Mouse (Mus musculus) adrenal gland, postnatal 25 days (tissue): Measurements from ENCODE around the gene Wfdc10. TPM values are rescaled to one million over a fixed set of nuclear protein-coding genes. Genes with fewer than 3 reads are reported as not detected.

Source experiments
- DNase-seq: peaks from one replicate; pipeline ENCODE4 v3.0.0; 2021; ENCODE audit warnings: mixed read lengths
- long read RNA-seq: library from polyadenylated mRNA; stranded (forward); transcript quantifications from one replicate; pipeline ENCODE4 v2.0.0, GENCODE M21; 2021
- total RNA-seq: library from RNA; stranded (reverse); gene quantifications from 2 replicates; pipeline ENCODE4 v1.2.3, GENCODE M21; 2021

The Wfdc10 gene
- total RNA-seq = not detected in 2 replicates
- long read RNA-seq = 0 reads

- DNase-seq = peak; percentile 44
These were observed at the start of gene Wfdc10 for GRCm38 (mm10) chr2:164655858-164656257. Gene Wfdc10 (plus strand): TSS chr2:164656046.

GRCm38 (mm10) chr2:164608781-164609180 lies 47.1 kb upstream of the Wfdc10 start:
- DNase-seq = peak; percentile 46

- peak; percentile 50 for DNase-seq
These were observed 42.4 kb upstream of the Wfdc10 start, which contains the start of the genes Wfdc6b and Wfdc8 for GRCm38 (mm10) chr2:164613471-164613870. Gene Wfdc6b (plus strand): TSS chr2:164613522. Gene Wfdc8 (minus strand): TSS chr2:164613626.

- DNase-seq = no peak
These were observed 40.5 kb upstream of the Wfdc10 start for GRCm38 (mm10) chr2:164615386-164615785.

GRCm38 (mm10) chr2:164619050-164619449 lies 36.8 kb upstream of the Wfdc10 start:
- DNase-seq = no peak

- no peak for DNase-seq
These were observed 34.1 kb upstream of the Wfdc10 start for GRCm38 (mm10) chr2:164621775-164622174.

GRCm38 (mm10) chr2:164635266-164635665 lies 20.6 kb upstream of the Wfdc10 start:
- no peak for DNase-seq

- no peak for DNase-seq
These were observed 17.1 kb upstream of the Wfdc10 start, which contains the start of gene Wfdc16 for GRCm38 (mm10) chr2:164638696-164639095. Gene Wfdc16 (minus strand): TSS chr2:164638796.

GRCm38 (mm10) chr2:164641129-164641528 lies 14.7 kb upstream of the Wfdc10 start:
- DNase-seq = no peak

- DNase-seq = peak; percentile 13
These were observed 13.8 kb upstream of the Wfdc10 start for GRCm38 (mm10) chr2:164641881-164642673.

- no peak for DNase-seq
These were observed 637 bp downstream of the Wfdc10 start, which contains the start of gene Wfdc9 for GRCm38 (mm10) chr2:164656483-164656882. Gene Wfdc9 (minus strand): TSS chr2:164656583.

GRCm38 (mm10) chr2:164664851-164665250 lies 9.0 kb downstream of the Wfdc10 start:
- DNase-seq = no peak

- no peak for DNase-seq
These were observed 14.4 kb downstream of the Wfdc10 start for GRCm38 (mm10) chr2:164670261-164670660.

- no peak for DNase-seq
These were observed 15.1 kb downstream of the Wfdc10 start for GRCm38 (mm10) chr2:164670938-164671337.

GRCm38 (mm10) chr2:164673987-164674386 lies 18.1 kb downstream of the Wfdc10 start, which contains the start of gene Wfdc11:
Gene Wfdc11 (minus strand): TSS chr2:164674087.
- no peak for DNase-seq

- no peak for DNase-seq
These were observed 20.3 kb downstream of the Wfdc10 start for GRCm38 (mm10) chr2:164676103-164676502.

- DNase-seq = no peak
These were observed 21.3 kb downstream of the Wfdc10 start for GRCm38 (mm10) chr2:164676916-164677685.

- peak; percentile 64 for DNase-seq
These were observed 23.2 kb downstream of the Wfdc10 start for GRCm38 (mm10) chr2:164678848-164679625.

GRCm38 (mm10) chr2:164679906-164680305 lies 24.1 kb downstream of the Wfdc10 start:
- no peak for DNase-seq

GRCm38 (mm10) chr2:164684807-164685206 lies 29.0 kb downstream of the Wfdc10 start, which contains the start of gene Wfdc13:
Gene Wfdc13 (plus strand): TSS chr2:164685107.
- no peak for DNase-seq

GRCm38 (mm10) chr2:164698201-164698600 lies 42.4 kb downstream of the Wfdc10 start, which contains the start of gene Spint4:
Gene Spint4 (plus strand): TSS chr2:164698501.
- DNase-seq = no peak

- DNase-seq = no peak
These were observed 45.1 kb downstream of the Wfdc10 start for GRCm38 (mm10) chr2:164700959-164701358.
